Comparison of ENCODE assay signal across 15 mouse cellular contexts in the genomic region with DNA sequence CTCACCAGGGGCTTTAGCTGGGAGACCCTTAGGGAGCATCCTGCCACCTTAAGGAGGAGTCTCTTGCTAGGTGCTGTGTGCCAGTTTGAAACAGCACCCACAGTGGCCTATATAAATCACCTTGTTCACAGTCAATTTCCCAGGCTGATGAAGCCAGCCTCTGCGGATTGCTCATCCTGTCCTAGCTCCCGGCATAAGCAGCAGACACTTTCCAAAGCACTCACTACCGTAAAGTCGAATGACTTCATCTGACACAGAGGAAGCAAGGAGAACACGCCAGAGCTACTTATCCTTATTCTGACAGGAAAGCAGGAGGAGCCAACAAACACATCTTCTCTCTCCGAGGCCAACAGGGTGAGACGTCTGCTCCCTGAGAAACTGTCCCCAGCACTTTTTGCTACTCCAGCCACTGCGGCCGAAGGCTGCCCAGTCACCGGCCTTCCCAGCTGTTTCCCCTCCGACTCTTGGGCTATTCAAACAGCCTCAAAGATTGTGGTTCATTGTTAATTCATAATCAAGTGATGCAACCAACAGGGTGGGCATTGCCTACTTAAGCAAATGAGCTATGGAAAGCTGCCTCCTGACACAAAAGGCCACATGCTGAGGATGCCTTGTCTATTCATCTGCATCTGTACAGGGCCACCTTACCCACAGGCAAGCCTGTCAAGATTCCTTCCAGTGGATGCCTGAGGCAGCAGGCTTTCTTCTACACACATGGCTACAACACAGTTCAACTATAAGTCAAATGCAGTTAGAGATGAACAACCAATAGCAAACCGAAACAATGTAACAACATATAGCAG.
DNase-seq lines count a peak whose midpoint lies in the region; ATAC-seq and TF ChIP-seq lines count a peak whose summit lies in the region.
"Had no signal": no experiment of that assay in that cellular context is flagged by ENCODE, and none has a peak within 500 bp of the region (broad histone marks: within the 10 kb centered on the region; RNA-seq: fewer than 3 reads in every experiment).

No protein-coding gene starts in this region.

- peak; percentile 54 for DNase-seq in kidney, postnatal 0 days (ENCODE audit: low spot score)
- DNase-seq in kidney, postnatal 25 days = no peak
- no peak for DNase-seq in Patski (ENCODE audit: low read depth, low spot score)
- peak; percentile 28 for DNase-seq in midbrain, postnatal 0 days (ENCODE audit: low spot score)
- no peak for DNase-seq in urinary bladder, postnatal 14 days (ENCODE audit: low spot score)
- no peak for DNase-seq in thymus, adult 2 months
- DNase-seq in kidney, adult 2 months = no peak
- DNase-seq: adrenal gland, postnatal 25 days; cerebellum, adult 11 months; kidney, adult 8-10 months; right cerebral cortex, postnatal 25 days; thymus, postnatal 36 days had no signal

- H3K27ac ChIP-seq in kidney, postnatal 0 days = no peak overlapping the region
- peak overlapping the region; percentile 2; the same call in 1 of the 2 replicates for H3K27ac ChIP-seq in hindbrain, embryonic 12.5 days
- H3K27ac ChIP-seq in midbrain, postnatal 0 days (ENCODE audit: low read depth, low read length) = no peak overlapping the region
- no peak overlapping the region for H3K27ac ChIP-seq in thymus, adult 2 months (ENCODE audit: control insufficient read depth, insufficient read depth, low read length)
- no peak overlapping the region for H3K27ac ChIP-seq in kidney, adult 2 months (ENCODE audit: insufficient read depth, low read depth, low read length)
- H3K27ac ChIP-seq: forebrain, embryonic 15.5 days had no signal

- H3K9ac ChIP-seq in kidney, postnatal 0 days (ENCODE audit: low read depth, low read length) = no peak overlapping the region
- H3K9ac ChIP-seq in hindbrain, embryonic 12.5 days = no peak overlapping the region; the same call in 1 of the 2 replicates
- H3K9ac ChIP-seq in midbrain, postnatal 0 days (replicated peaks; ENCODE audit: low read length, poor library complexity, severe bottlenecking) = no peak overlapping the region
- H3K9ac ChIP-seq: forebrain, embryonic 15.5 days had no signal

- no peak overlapping the region for H3K4me3 ChIP-seq in kidney, postnatal 0 days (replicated peaks; ENCODE audit: low read depth, low read length)
- no peak overlapping the region for H3K4me3 ChIP-seq in hindbrain, embryonic 12.5 days
- no peak overlapping the region for H3K4me3 ChIP-seq in midbrain, postnatal 0 days (ENCODE audit: low read depth, low read length)
- no peak overlapping the region for H3K4me3 ChIP-seq in thymus, adult 2 months (ENCODE audit: control insufficient read depth, insufficient read depth, low read length)
- no peak overlapping the region for H3K4me3 ChIP-seq in kidney, adult 2 months (ENCODE audit: insufficient read depth, low read depth, low read length)
- H3K4me3 ChIP-seq: forebrain, embryonic 15.5 days had no signal

- H3K4me1 ChIP-seq in kidney, postnatal 0 days (replicated peaks; ENCODE audit: insufficient read depth, low read length) = peaks cover 7% of the 10 kb centered on the region; the same call in 1 of the 2 replicates
- H3K4me1 ChIP-seq in hindbrain, embryonic 12.5 days = peaks cover 47% of the 10 kb centered on the region
- H3K4me1 ChIP-seq in midbrain, postnatal 0 days (ENCODE audit: insufficient read depth, low read length) = peaks cover 3% of the 10 kb centered on the region
- no peaks in the 10 kb centered on the region for H3K4me1 ChIP-seq in thymus, adult 2 months (replicated peaks; ENCODE audit: control insufficient read depth, insufficient read depth, low read length)
- no peaks in the 10 kb centered on the region for H3K4me1 ChIP-seq in kidney, adult 2 months (ENCODE audit: control insufficient read depth, insufficient read depth, low read length)

- H3K9me3 ChIP-seq in kidney, postnatal 0 days (replicated peaks; ENCODE audit: low read length) = no peaks in the 10 kb centered on the region
- no peaks in the 10 kb centered on the region for H3K9me3 ChIP-seq in hindbrain, embryonic 12.5 days (replicated peaks)
- H3K9me3 ChIP-seq in midbrain, postnatal 0 days (ENCODE audit: low read length) = no peaks in the 10 kb centered on the region
- H3K9me3 ChIP-seq: forebrain, embryonic 15.5 days had no signal

- no peaks in the 10 kb centered on the region for H3K36me3 ChIP-seq in kidney, postnatal 0 days (ENCODE audit: insufficient read depth, low read length)
- H3K36me3 ChIP-seq in hindbrain, embryonic 12.5 days = no peaks in the 10 kb centered on the region
- no peaks in the 10 kb centered on the region for H3K36me3 ChIP-seq in midbrain, postnatal 0 days (ENCODE audit: insufficient read depth, low read length)
- no peaks in the 10 kb centered on the region for H3K36me3 ChIP-seq in thymus, adult 2 months (ENCODE audit: control insufficient read depth, insufficient read depth, low read length)
- H3K36me3 ChIP-seq in kidney, adult 2 months (ENCODE audit: control insufficient read depth, insufficient read depth, low read length) = no peaks in the 10 kb centered on the region
- H3K36me3 ChIP-seq: forebrain, embryonic 15.5 days had no signal

- no peaks in the 10 kb centered on the region for H3K27me3 ChIP-seq in kidney, postnatal 0 days (ENCODE audit: insufficient read depth, low read length)
- no peaks in the 10 kb centered on the region for H3K27me3 ChIP-seq in Patski
- peaks cover 3% of the 10 kb centered on the region; the same call in 1 of the 2 replicates for H3K27me3 ChIP-seq in hindbrain, embryonic 12.5 days
- no peaks in the 10 kb centered on the region for H3K27me3 ChIP-seq in midbrain, postnatal 0 days (ENCODE audit: insufficient read depth, low read length)
- no peaks in the 10 kb centered on the region for H3K27me3 ChIP-seq in thymus, adult 2 months (ENCODE audit: control insufficient read depth, insufficient read depth, low read length)
- H3K27me3 ChIP-seq in kidney, adult 2 months (replicated peaks; ENCODE audit: control insufficient read depth, insufficient read depth, low read length) = no peaks in the 10 kb centered on the region
- H3K27me3 ChIP-seq: forebrain, embryonic 15.5 days had no signal

- POLR2A ChIA-PET in Patski (lab: Charles Lee) = no interaction called here

- CTCF ChIA-PET in Patski (lab: Charles Lee) = no interaction called here

- no peak for TF ChIP-seq POLR2A in thymus, adult 2 months (IDR thresholded peaks at IDR 0.05; ENCODE audit: control insufficient read depth, extremely low read depth, insufficient read depth, low read length, poor library complexity)
- TF ChIP-seq POLR2A in kidney, adult 2 months (IDR thresholded peaks at IDR 0.05; ENCODE audit: low read depth, low read length) = no peak

- no peak for ATAC-seq in kidney, postnatal 0 days (replicated peaks; ENCODE audit: low FRiP score, low read depth)
- peak; percentile 28 for ATAC-seq in Patski
- ATAC-seq in hindbrain, embryonic 12.5 days (ENCODE audit: low FRiP score) = no peak
- no peak for ATAC-seq in midbrain, postnatal 0 days (ENCODE audit: low FRiP score)
- ATAC-seq: CD4-positive, CD25-positive, alpha-beta regulatory T cell, adult 4 months; forebrain, embryonic 15.5 days had no signal

- TF ChIP-seq CTCF in kidney, postnatal 0 days (IDR thresholded peaks at IDR 0.05; ENCODE audit: low read depth) = no peak
- TF ChIP-seq CTCF in Patski (IDR thresholded peaks at IDR 0.05) = no peak
- no peak for TF ChIP-seq CTCF in midbrain, postnatal 0 days (IDR thresholded peaks at IDR 0.05)
- no peak for TF ChIP-seq CTCF in thymus, adult 2 months (IDR thresholded peaks at IDR 0.05; ENCODE audit: borderline replicate concordance, control insufficient read depth, extremely low read depth, insufficient read depth, low read length, poor library complexity)
- no peak for TF ChIP-seq CTCF in kidney, adult 2 months (conservative IDR thresholded peaks at IDR 0.05; ENCODE audit: insufficient read depth, insufficient read length, low read depth, low read length)

- in situ Hi-C loops in Patski (cut with MboI; ENCODE audit: low pct_unique_long_range_greater_than_20kb) = no loop called here

- H3K4me2 ChIP-seq in kidney, postnatal 0 days (ENCODE audit: low read length) = no peak overlapping the region
- no peak overlapping the region for H3K4me2 ChIP-seq in hindbrain, embryonic 12.5 days (replicated peaks)
- no peak overlapping the region for H3K4me2 ChIP-seq in midbrain, postnatal 0 days (ENCODE audit: low read depth, low read length, poor library complexity, severe bottlenecking)
- H3K4me2 ChIP-seq: forebrain, embryonic 15.5 days had no signal

- WGBS in kidney, postnatal 0 days = 37% methylated on average over 12 of the region's 12 CpGs
- WGBS in hindbrain, embryonic 12.5 days = 31% methylated on average over 12 of the region's 12 CpGs
- WGBS in midbrain, postnatal 0 days = 34% methylated on average over 12 of the region's 12 CpGs
- WGBS in thymus, adult 2 months = 88% methylated on average over 12 of the region's 12 CpGs
- 57% methylated on average over 12 of the region's 12 CpGs for WGBS in kidney, adult 2 months

Comparison
In these comparisons a context has a peak if more than half of its experiments do, and no peak if none do; other contexts are left out.
1. DNase-seq: peak in kidney, postnatal 0 days (single experiment) and midbrain, postnatal 0 days (single experiment); none in kidney, postnatal 25 days (0 of 2), Patski (single experiment), urinary bladder, postnatal 14 days (single experiment), thymus, adult 2 months (single experiment) and kidney, adult 2 months (single experiment).